Mouse (Mus musculus) liver, embryonic 11.5 days (tissue): ENCODE measurements around the gene Adora3. TPM values are rescaled to one million over a fixed set of nuclear protein-coding genes. Genes with fewer than 3 reads are reported as not detected.

Experiments used
- ATAC-seq: fragments of 200-750 bp; cut with Nextera tagmentation; replicated peaks from 2 replicates; pipeline ENCODE4 v1.8.0; 2017; ENCODE audit warnings: moderate number of reproducible peaks, mild to moderate bottlenecking, moderate TSS enrichment, moderate library complexity; ENCODE audit not compliant: low FRiP score
- DNase-seq: peaks from one replicate; pipeline ENCODE4 v3.0.0-alpha.2; 2017; ENCODE audit warnings: low spot score
- H3K27ac ChIP-seq: fragments of 300-500 bp; sonication (generic); 2 replicates; pipeline ENCODE4 v1.5.1; 2014; ENCODE audit warnings: mild to moderate bottlenecking, low read depth, low read length, control low read depth
- H3K27me3 ChIP-seq: fragments of 300-500 bp; sonication (generic); replicated peaks from 2 replicates; pipeline ENCODE4 v1.6.1; 2014; ENCODE audit warnings: low read length, mixed read lengths; ENCODE audit not compliant: control insufficient read depth, insufficient read depth
- H3K36me3 ChIP-seq: fragments of 300-500 bp; sonication (generic); 2 replicates; pipeline ENCODE4 v1.6.1; 2014; ENCODE audit warnings: mild to moderate bottlenecking, low read length, moderate library complexity, mixed read lengths; ENCODE audit not compliant: control insufficient read depth, insufficient read depth
- H3K4me1 ChIP-seq: fragments of 300-500 bp; sonication (generic); replicated peaks from 2 replicates; pipeline ENCODE4 v1.6.1; 2014; ENCODE audit warnings: low read length, mixed read lengths; ENCODE audit not compliant: control insufficient read depth, insufficient read depth
- H3K4me2 ChIP-seq: fragments of 300-500 bp; sonication (generic); 2 replicates; pipeline ENCODE4 v1.6.1; 2014; ENCODE audit warnings: mild to moderate bottlenecking, control low read depth, moderate library complexity
- H3K4me3 ChIP-seq: fragments of 300-500 bp; sonication (generic); 2 replicates; pipeline ENCODE4 v1.5.1; 2014; ENCODE audit warnings: low read depth, low read length, control low read depth
- H3K9ac ChIP-seq: fragments of 300-500 bp; sonication (generic); 2 replicates; pipeline ENCODE4 v1.6.1; 2014; ENCODE audit warnings: low read depth, low read length, control low read depth
- H3K9me3 ChIP-seq: fragments of 300-500 bp; sonication (generic); 2 replicates; pipeline ENCODE4 v1.6.1; 2016; ENCODE audit warnings: low read length, inconsistent platforms, mixed read lengths; ENCODE audit not compliant: control insufficient read depth
- WGBS: fragments of 180-500 bp; shearing (Covaris S2); extraction: QIAGEN DNeasy Blood & Tissue Kit; methylation state at CpG from one replicate; pipeline ENCODE4 v1.1.7; 2014; 5-methylcytosine and 5-hydroxymethylcytosine counted together
- polyA plus RNA-seq: library from polyadenylated mRNA; unstranded; fragments of >200 nt; fragmentation: Nextera tagmentation; extraction: Ambion mirVana; gene quantifications from 2 replicates; pipeline ENCODE4 v1.2.1, GENCODE M21; 2014

Gene Adora3
- polyA plus RNA-seq, 1 experiment from 2014 or later = 0.36 TPM

GRCm38 (mm10) chr3:105901468-105901867 is 30.8 kb downstream of the Adora3 start:
- WGBS = 65% methylated on average over 4 of the region's 4 CpGs
- no peak for ATAC-seq

GRCm38 (mm10) chr3:105904213-105904612 is 33.6 kb downstream of the Adora3 start:
- no peak overlapping the region for H3K4me3 ChIP-seq
- DNase-seq = no peak
- no peak overlapping the region for H3K9ac ChIP-seq
- H3K4me2 ChIP-seq = no peak overlapping the region
- 25% methylated on average over 4 of the region's 4 CpGs for WGBS
- H3K9me3 ChIP-seq = no peaks in the 10 kb centered on the region
- H3K36me3 ChIP-seq = no peaks in the 10 kb centered on the region
- peaks cover 8% of the 10 kb centered on the region for H3K4me1 ChIP-seq
- ATAC-seq = no peak
- H3K27me3 ChIP-seq = no peaks in the 10 kb centered on the region
- H3K27ac ChIP-seq = no peak overlapping the region

More at GRCm38 (mm10) chr3:105901468-105901867, 30.8 kb downstream of the Adora3 start:
- Histone ChIP-seq H3K27ac (no peak overlapping the region), H3K9me3 (no peaks in the 10 kb centered on the region), H3K4me3 (no peak overlapping the region), H3K4me2 (no peak overlapping the region), H3K27me3 (no peaks in the 10 kb centered on the region), H3K9ac (no peak overlapping the region), H3K4me1 (peaks cover 8% of the 10 kb centered on the region), H3K36me3 (no peaks in the 10 kb centered on the region)
- DNase-seq = no peak

GRCm38 (mm10) chr3:105904721-105905120 is 34.1 kb downstream of the Adora3 start:
- Histone ChIP-seq H3K9ac (no peak overlapping the region), H3K36me3 (no peaks in the 10 kb centered on the region), H3K4me3 (no peak overlapping the region), H3K4me1 (peaks cover 8% of the 10 kb centered on the region), H3K27ac (no peak overlapping the region), H3K27me3 (no peaks in the 10 kb centered on the region), H3K4me2 (no peak overlapping the region), H3K9me3 (no peaks in the 10 kb centered on the region)
- 90% methylated on average over 9 of the region's 9 CpGs for WGBS
- no peak for DNase-seq
- ATAC-seq = no peak

- no peaks in the 10 kb centered on the region for H3K9me3 ChIP-seq
- H3K27ac ChIP-seq = no peak overlapping the region
- WGBS = 49% methylated on average over 9 of the region's 9 CpGs
- ATAC-seq (no peak), DNase-seq (peak; percentile 26)
- H3K36me3 ChIP-seq = no peaks in the 10 kb centered on the region
- no peak overlapping the region for H3K9ac ChIP-seq
- H3K4me1 ChIP-seq = peaks cover 14% of the 10 kb centered on the region
- H3K4me3 ChIP-seq = no peak overlapping the region
- H3K4me2 ChIP-seq = no peak overlapping the region
- H3K27me3 ChIP-seq = no peaks in the 10 kb centered on the region
Measured at GRCm38 (mm10) chr3:105907956-105908655, 37.4 kb downstream of the Adora3 start.

GRCm38 (mm10) chr3:105908976-105909375 is 38.3 kb downstream of the Adora3 start:
- no peaks in the 10 kb centered on the region for H3K27me3 ChIP-seq
- no peak overlapping the region for H3K9ac ChIP-seq
- no peaks in the 10 kb centered on the region for H3K9me3 ChIP-seq
- H3K36me3 ChIP-seq = no peaks in the 10 kb centered on the region
- no peak overlapping the region for H3K4me2 ChIP-seq
- ATAC-seq (no peak), DNase-seq (peak; percentile 6)
- H3K27ac ChIP-seq = no peak overlapping the region
- WGBS = 88% methylated on average over 4 of the region's 4 CpGs
- peaks cover 23% of the 10 kb centered on the region for H3K4me1 ChIP-seq
- no peak overlapping the region for H3K4me3 ChIP-seq

GRCm38 (mm10) chr3:105910519-105911190 is 40.0 kb downstream of the Adora3 start:
- WGBS = 58% methylated on average over 11 of the region's 11 CpGs
- Histone ChIP-seq H3K9ac (no peak overlapping the region), H3K4me2 (no peak overlapping the region), H3K36me3 (no peaks in the 10 kb centered on the region), H3K9me3 (no peaks in the 10 kb centered on the region), H3K27ac (no peak overlapping the region), H3K4me3 (no peak overlapping the region), H3K4me1 (peaks cover 23% of the 10 kb centered on the region), H3K27me3 (no peaks in the 10 kb centered on the region)
- ATAC-seq (no peak), DNase-seq (no peak)

GRCm38 (mm10) chr3:105912097-105912880 is 41.6 kb downstream of the Adora3 start:
- no peaks in the 10 kb centered on the region for H3K36me3 ChIP-seq
- peaks cover 23% of the 10 kb centered on the region for H3K4me1 ChIP-seq
- H3K27me3 ChIP-seq = no peaks in the 10 kb centered on the region
- no peak for DNase-seq
- H3K9ac ChIP-seq = no peak overlapping the region
- H3K9me3 ChIP-seq = no peaks in the 10 kb centered on the region
- 52% methylated on average over 9 of the region's 9 CpGs for WGBS
- no peak overlapping the region for H3K4me2 ChIP-seq
- ATAC-seq = no peak
- no peak overlapping the region for H3K27ac ChIP-seq
- H3K4me3 ChIP-seq = no peak overlapping the region

GRCm38 (mm10) chr3:105913839-105914681 is 43.4 kb downstream of the Adora3 start:
- Histone ChIP-seq H3K27me3 (no peaks in the 10 kb centered on the region), H3K36me3 (no peaks in the 10 kb centered on the region), H3K9me3 (no peaks in the 10 kb centered on the region), H3K27ac (peak overlapping the region; percentile 61), H3K4me2 (peak overlapping the region; percentile 65), H3K4me1 (peaks cover 31% of the 10 kb centered on the region), H3K9ac (peak overlapping the region; percentile 15; the same call in 1 of the 2 replicates), H3K4me3 (no peak overlapping the region)
- no peak for DNase-seq
- peak; percentile 77 for ATAC-seq
- 21% methylated on average over 10 of the region's 10 CpGs for WGBS
